Mouse (Mus musculus) thymus, adult 2 months (tissue): ENCODE data around the gene Cdc42ep2.

Experiments used
- CTCF ChIP-seq: fragments of 200-500 bp; IDR thresholded peaks from 2 replicates; pipeline ENCODE4 v1.5.1; 2012; ENCODE audit warnings: mild to moderate bottlenecking, control low read depth, low read length, moderate library complexity, borderline replicate concordance; ENCODE audit not compliant: control insufficient read depth, poor library complexity, insufficient read depth; ENCODE audit errors: extremely low read depth
- POLR2A ChIP-seq: fragments of 200-500 bp; IDR thresholded peaks from 2 replicates; pipeline ENCODE4 v1.6.1; 2012; ENCODE audit warnings: mild to moderate bottlenecking, low read length, control low read depth, moderate library complexity; ENCODE audit not compliant: control insufficient read depth, poor library complexity, insufficient read depth; ENCODE audit errors: extremely low read depth

- TF ChIP-seq POLR2A (no peak), CTCF (no peak)
Measured at GRCm38 (mm10) chr19:5929634-5930596, 5.3 kb upstream of the Cdc42ep2 start.
